Mouse (Mus musculus): ENCODE data around the gene Trim16. TPM values are rescaled to one million over a fixed set of nuclear protein-coding genes. Genes with fewer than 3 reads are reported as not detected.
A peak's percentile ranks its signal among the peaks of the same experiment; 100 is the strongest.

The Trim16 gene
- polyA plus RNA-seq, 1 experiment, result not detected

GRCm38 (mm10) chr11:62813970-62814624 is 5.9 kb upstream of the Trim16 start:
- no peak overlapping the region for H3K27ac ChIP-seq (ENCODE audit: insufficient read depth, low read depth, low read length)
- WGBS, result 79% methylated on average over 6 of the region's 6 CpGs
- TF ChIP-seq POLR2A (IDR thresholded peaks at IDR 0.05; ENCODE audit: insufficient read depth, low read depth, low read length) (no peak), CTCF (IDR thresholded peaks at IDR 0.05; ENCODE audit: insufficient read depth, low read depth, low read length) (no peak)
- no peak overlapping the region for H3K4me3 ChIP-seq (ENCODE audit: insufficient read depth, low read depth, low read length)
- no peaks in the 10 kb centered on the region for H3K4me1 ChIP-seq (ENCODE audit: control insufficient read depth, insufficient read depth, low read length)

DNA sequence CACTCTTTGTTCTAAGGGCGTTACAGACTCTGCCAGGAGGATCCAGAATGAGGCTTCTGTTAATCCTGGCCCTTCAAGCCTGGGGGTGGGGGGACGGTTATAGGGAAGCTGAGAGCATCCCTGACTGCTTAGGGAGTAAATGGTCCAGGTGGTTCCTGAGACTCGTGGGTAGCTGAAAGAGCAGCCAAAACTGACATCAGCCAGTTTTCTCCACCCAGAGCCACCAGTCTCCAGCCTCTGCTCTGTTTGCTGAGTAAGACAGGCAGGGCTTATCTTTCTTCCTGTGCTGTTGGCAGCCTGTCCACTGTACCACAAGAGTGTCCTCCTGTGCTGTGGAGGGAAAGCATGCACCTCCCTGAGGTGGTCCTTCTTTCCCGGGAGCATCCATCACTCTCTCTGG is 5.4 kb upstream of the Trim16 start:
- 68% methylated on average over 4 of the region's 4 CpGs for WGBS

GRCm38 (mm10) chr11:62815438-62815837 is 4.6 kb upstream of the Trim16 start:
- peaks cover 6% of the 10 kb centered on the region for H3K4me1 ChIP-seq (ENCODE audit: control insufficient read depth, insufficient read depth, low read length)
- H3K4me3 ChIP-seq (ENCODE audit: insufficient read depth, low read depth, low read length), result no peak overlapping the region
- TF ChIP-seq CTCF (IDR thresholded peaks at IDR 0.05; ENCODE audit: insufficient read depth, low read depth, low read length) (no peak), POLR2A (IDR thresholded peaks at IDR 0.05; ENCODE audit: insufficient read depth, low read depth, low read length) (no peak)
- H3K27ac ChIP-seq (ENCODE audit: insufficient read depth, low read depth, low read length), result no peak overlapping the region
- 100% methylated on average over 1 of the region's 1 CpGs for WGBS

More for the DNA sequence above, 5.4 kb upstream of the Trim16 start:
- H3K4me3 ChIP-seq (ENCODE audit: insufficient read depth, low read depth, low read length), result no peak overlapping the region
- TF ChIP-seq CTCF (IDR thresholded peaks at IDR 0.05; ENCODE audit: insufficient read depth, low read depth, low read length) (no peak), POLR2A (IDR thresholded peaks at IDR 0.05; ENCODE audit: insufficient read depth, low read depth, low read length) (no peak)
- H3K4me1 ChIP-seq (ENCODE audit: control insufficient read depth, insufficient read depth, low read length), result no peaks in the 10 kb centered on the region
- no peak overlapping the region for H3K27ac ChIP-seq (ENCODE audit: insufficient read depth, low read depth, low read length)

- TF ChIP-seq CTCF (IDR thresholded peaks at IDR 0.05; ENCODE audit: insufficient read depth, low read depth, low read length), result no peak
- no peak for TF ChIP-seq POLR2A (IDR thresholded peaks at IDR 0.05; ENCODE audit: insufficient read depth, low read depth, low read length)
- Histone ChIP-seq H3K4me1 (ENCODE audit: control insufficient read depth, insufficient read depth, low read length) (peaks cover 11% of the 10 kb centered on the region), H3K27ac (ENCODE audit: insufficient read depth, low read depth, low read length) (no peak overlapping the region), H3K4me3 (ENCODE audit: insufficient read depth, low read depth, low read length) (no peak overlapping the region)
- 72% methylated on average over 6 of the region's 6 CpGs for WGBS
Observed at GRCm38 (mm10) chr11:62816591-62816990, 3.4 kb upstream of the Trim16 start.

GRCm38 (mm10) chr11:62819059-62819686 is 858 bp upstream of the Trim16 start:
- 96% methylated on average over 8 of the region's 8 CpGs for WGBS

DNA sequence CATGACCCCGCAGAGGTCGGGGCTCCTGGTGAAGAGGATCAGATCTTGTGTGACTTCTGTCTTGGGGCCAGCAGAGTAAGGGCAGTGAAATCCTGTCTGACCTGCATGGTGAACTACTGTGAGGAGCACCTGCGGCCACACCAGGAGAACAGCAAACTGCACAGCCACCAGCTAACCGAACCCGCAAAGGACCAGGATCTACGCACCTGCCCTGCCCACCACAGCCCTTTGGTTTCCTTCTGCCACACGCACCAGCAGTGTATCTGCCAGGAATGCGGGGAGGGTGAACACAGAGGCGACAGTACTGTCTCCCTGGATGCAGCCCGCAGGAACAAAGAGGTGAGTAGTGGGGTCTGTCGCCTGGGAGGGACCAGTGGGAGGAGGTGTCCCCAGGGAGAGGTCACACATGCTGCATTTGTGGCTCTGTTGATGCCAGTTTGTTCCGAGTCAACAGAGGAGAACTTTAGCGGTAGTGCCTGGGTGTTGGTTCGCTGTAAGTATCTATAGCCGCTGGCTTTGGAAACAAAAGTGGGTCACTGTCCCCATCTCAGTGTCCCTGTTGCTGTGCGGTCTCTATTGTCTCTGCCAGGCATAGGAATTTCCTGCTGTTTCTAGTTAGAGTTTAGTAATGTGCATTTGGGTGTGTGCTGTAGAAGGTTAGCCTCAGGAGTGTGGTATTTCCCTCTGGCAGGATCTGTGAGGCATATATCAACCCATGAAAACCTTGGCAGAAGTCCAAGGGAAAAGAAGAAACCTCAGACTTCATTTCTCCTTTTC is 818 bp downstream of the Trim16 start:
- TF ChIP-seq POLR2A (IDR thresholded peaks at IDR 0.05; ENCODE audit: insufficient read depth, low read depth, low read length), result no peak
- no peak for TF ChIP-seq CTCF (IDR thresholded peaks at IDR 0.05; ENCODE audit: insufficient read depth, low read depth, low read length)
- H3K27ac ChIP-seq (ENCODE audit: insufficient read depth, low read depth, low read length), result no peak overlapping the region
- peak overlapping the region; percentile 17 for H3K4me3 ChIP-seq (ENCODE audit: insufficient read depth, low read depth, low read length)
- peaks cover 11% of the 10 kb centered on the region for H3K4me1 ChIP-seq (ENCODE audit: control insufficient read depth, insufficient read depth, low read length)
- WGBS, result 17% methylated on average over 16 of the region's 16 CpGs

More at GRCm38 (mm10) chr11:62819059-62819686, 858 bp upstream of the Trim16 start:
- no peak for TF ChIP-seq POLR2A (IDR thresholded peaks at IDR 0.05; ENCODE audit: insufficient read depth, low read depth, low read length)
- no peak for TF ChIP-seq CTCF (IDR thresholded peaks at IDR 0.05; ENCODE audit: insufficient read depth, low read depth, low read length)
- Histone ChIP-seq H3K4me3 (ENCODE audit: insufficient read depth, low read depth, low read length) (no peak overlapping the region), H3K27ac (ENCODE audit: insufficient read depth, low read depth, low read length) (no peak overlapping the region), H3K4me1 (ENCODE audit: control insufficient read depth, insufficient read depth, low read length) (peaks cover 11% of the 10 kb centered on the region)

GRCm38 (mm10) chr11:62821893-62822292 is 1.9 kb downstream of the Trim16 start:
- TF ChIP-seq CTCF (IDR thresholded peaks at IDR 0.05; ENCODE audit: insufficient read depth, low read depth, low read length) (no peak), POLR2A (IDR thresholded peaks at IDR 0.05; ENCODE audit: insufficient read depth, low read depth, low read length) (no peak)
- Histone ChIP-seq H3K4me1 (ENCODE audit: control insufficient read depth, insufficient read depth, low read length) (peaks cover 11% of the 10 kb centered on the region), H3K27ac (ENCODE audit: insufficient read depth, low read depth, low read length) (no peak overlapping the region), H3K4me3 (ENCODE audit: insufficient read depth, low read depth, low read length) (no peak overlapping the region)
- whole genome bisulfite sequencing, result 68% methylated on average over 5 of the region's 5 CpGs

DNA sequence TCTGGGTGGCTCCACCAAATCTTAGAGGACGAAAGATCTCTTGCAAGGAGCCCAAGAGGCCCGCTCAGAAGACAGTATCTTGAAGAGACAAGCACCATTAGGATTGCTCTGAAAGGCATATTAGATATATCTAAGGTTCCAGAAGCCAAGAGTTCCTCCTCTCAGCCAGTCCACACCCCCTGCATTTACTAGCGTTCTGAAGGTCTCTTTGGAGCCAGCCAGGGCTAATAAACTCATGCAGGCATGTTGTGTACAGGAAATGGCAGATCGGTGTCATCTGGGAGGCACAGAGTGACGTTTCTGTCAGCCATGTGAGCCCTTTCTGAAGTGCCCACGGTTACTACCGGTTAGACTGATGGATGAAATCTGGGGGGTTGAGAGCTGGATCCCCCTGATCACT is 4.2 kb downstream of the Trim16 start:
- TF ChIP-seq CTCF (IDR thresholded peaks at IDR 0.05; ENCODE audit: insufficient read depth, low read depth, low read length), result no peak
- no peak for TF ChIP-seq POLR2A (IDR thresholded peaks at IDR 0.05; ENCODE audit: insufficient read depth, low read depth, low read length)
- Histone ChIP-seq H3K4me3 (ENCODE audit: insufficient read depth, low read depth, low read length) (no peak overlapping the region), H3K4me1 (ENCODE audit: control insufficient read depth, insufficient read depth, low read length) (peaks cover 11% of the 10 kb centered on the region), H3K27ac (ENCODE audit: insufficient read depth, low read depth, low read length) (no peak overlapping the region)
- 83% methylated on average over 7 of the region's 7 CpGs for WGBS

All from olfactory bulb, adult 2 months (tissue).